Mouse (Mus musculus) testis, adult 2 months (tissue): ENCODE results near the gene Actr1a.

Experiments used
- CTCF ChIP-seq: fragments of 200-500 bp; IDR thresholded peaks from 2 replicates; pipeline ENCODE4 v1.5.1; 2012; ENCODE audit warnings: low read depth, mild to moderate bottlenecking, inconsistent platforms, low read length, moderate library complexity; ENCODE audit not compliant: control insufficient read depth, insufficient read depth, insufficient replicate concordance
- POLR2A ChIP-seq: fragments of 200-500 bp; IDR thresholded peaks from 2 replicates; pipeline ENCODE4 v1.6.1; 2012; ENCODE audit warnings: low read depth, mild to moderate bottlenecking, inconsistent platforms, low read length, moderate library complexity; ENCODE audit not compliant: control insufficient read depth

DNA sequence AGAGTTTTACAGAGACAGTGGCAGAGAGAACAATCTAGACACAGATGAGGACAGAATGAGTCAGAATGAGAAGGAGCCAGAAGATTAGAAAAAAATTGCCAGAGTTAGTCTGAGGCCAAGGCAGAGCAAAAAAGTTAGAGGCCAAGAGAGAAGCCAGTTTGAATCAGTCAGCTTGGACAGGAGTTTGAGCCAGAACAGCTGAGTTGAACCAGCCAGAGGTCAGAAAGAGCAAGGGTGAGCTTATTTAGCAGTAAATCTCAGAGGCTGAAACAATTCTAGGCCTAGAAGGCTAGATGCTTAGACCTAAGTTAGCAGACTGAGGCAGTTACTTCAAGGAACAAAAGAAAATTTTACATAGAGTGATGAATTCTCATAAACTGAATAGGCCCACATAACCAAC is 33.7 kb upstream of the Actr1a start:
- no peak for TF ChIP-seq POLR2A
- no peak for TF ChIP-seq CTCF
